Mouse (Mus musculus) heart, adult 2 months (tissue): ENCODE data around the gene Arhgef38. TPM values are rescaled to one million over a fixed set of nuclear protein-coding genes. Genes with fewer than 3 reads are reported as not detected.

Experiments
- DNase-seq, 2 experiments: peaks; one replicate each; pipeline ENCODE4 v3.0.0; 2021
- H3K27ac ChIP-seq: fragments of 200-600 bp; 2 replicates; pipeline ENCODE4 v1.8.1; 2022
- H3K27me3 ChIP-seq: fragments of 200-500 bp; 2 replicates; pipeline ENCODE4 v1.6.1; 2012; ENCODE audit warnings: mild to moderate bottlenecking, low read length, inconsistent platforms, mixed read lengths; ENCODE audit not compliant: control insufficient read depth, insufficient read depth
- H3K36me3 ChIP-seq: fragments of 200-500 bp; 2 replicates; pipeline ENCODE4 v1.6.1; 2012; ENCODE audit warnings: low read length, inconsistent platforms; ENCODE audit not compliant: control insufficient read depth, insufficient read depth
- H3K4me1 ChIP-seq: fragments of 200-500 bp; 2 replicates; pipeline ENCODE4 v1.6.1; 2011; ENCODE audit warnings: low read length; ENCODE audit not compliant: control insufficient read depth, insufficient read depth
- H3K4me3 ChIP-seq: fragments of 200-600 bp; 2 replicates; pipeline ENCODE4 v1.8.1; 2022
- H3K79me2 ChIP-seq: fragments of 200-500 bp; replicated peaks from 2 replicates; pipeline ENCODE4 v1.6.1; 2012; ENCODE audit warnings: mild to moderate bottlenecking, inconsistent platforms, low read length, moderate library complexity, mixed read lengths; ENCODE audit not compliant: control insufficient read depth, insufficient read depth
- H3K9ac ChIP-seq: fragments of 200-500 bp; 2 replicates; pipeline ENCODE4 v1.6.1; 2012; ENCODE audit warnings: low read depth, mild to moderate bottlenecking, control low read depth, inconsistent platforms, low read length, mixed read lengths
- CTCF ChIP-seq: fragments of 200-600 bp; IDR thresholded peaks from 2 replicates; pipeline ENCODE4 v1.8.1; 2022; ENCODE audit warnings: antibody characterized with exemption, mild to moderate bottlenecking, moderate library complexity
- EP300 ChIP-seq: fragments of 200-500 bp; IDR thresholded peaks from 2 replicates; pipeline ENCODE4 v1.6.1; 2011; ENCODE audit warnings: low read depth, low read length, control low read depth; ENCODE audit not compliant: insufficient read depth
- POLR2A ChIP-seq: fragments of 200-500 bp; IDR thresholded peaks from 2 replicates; pipeline ENCODE4 v1.6.1; 2011; ENCODE audit warnings: mild to moderate bottlenecking, low read depth, low read length, control low read depth; ENCODE audit not compliant: insufficient read depth
- WGBS: fragments of 180-500 bp; shearing (Covaris S2); methylation state at CpG from one replicate; pipeline ENCODE4 v1.1.7; 2018; 5-methylcytosine and 5-hydroxymethylcytosine counted together
- intact Hi-C: fragments of 180-260 bp; cut with DNase I; formaldehyde crosslinking; loops from one replicate; pipeline ENCODE4 v1.15.1; 2025
- polyA plus RNA-seq: library from polyadenylated mRNA; depleted of rRNA; stranded (reverse); fragments of >200 nt; gene quantifications from 2 replicates; pipeline ENCODE4 v1.2.3, GENCODE M21; 2012
- total RNA-seq, 2 experiments: library from RNA; stranded (reverse); gene quantifications; 2 replicates each; pipeline ENCODE4 v1.2.3; 2021

Gene Arhgef38
- total and polyA plus RNA-seq, 3 experiments: 0.02 TPM; not detected in 2

DNA sequence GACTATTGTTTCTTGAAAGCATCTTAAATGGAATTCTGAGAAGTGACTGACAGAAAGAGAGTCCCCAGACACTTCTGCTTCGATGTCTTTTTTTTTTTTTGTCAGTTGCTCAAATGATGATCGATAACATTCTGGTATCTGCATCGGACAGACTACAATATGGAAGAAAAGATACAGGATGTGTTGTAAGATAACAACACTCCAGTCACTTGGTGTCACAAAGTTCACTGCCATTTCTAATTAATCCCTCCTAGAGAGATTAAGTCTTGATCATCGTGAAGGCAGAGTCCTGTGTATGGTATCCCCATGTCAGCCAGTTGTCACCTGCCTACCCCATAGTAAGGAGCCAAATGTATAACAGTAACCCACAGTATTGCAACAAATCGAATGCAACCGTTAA is 83.1 kb downstream of the Arhgef38 start:
- no peak overlapping the region for H3K9ac ChIP-seq
- intact Hi-C loops: no loop called here
- H3K79me2 ChIP-seq: no peaks in the 10 kb centered on the region
- no peak overlapping the region for H3K27ac ChIP-seq
- no peak for TF ChIP-seq CTCF
- no peak for TF ChIP-seq POLR2A
- TF ChIP-seq EP300: no peak
- no peak overlapping the region for H3K4me3 ChIP-seq
- 68% methylated on average over 6 of the region's 6 CpGs for WGBS
- no peaks in the 10 kb centered on the region for H3K27me3 ChIP-seq
- DNase-seq: no peak
- no peaks in the 10 kb centered on the region for H3K4me1 ChIP-seq
- H3K36me3 ChIP-seq: no peaks in the 10 kb centered on the region

DNA sequence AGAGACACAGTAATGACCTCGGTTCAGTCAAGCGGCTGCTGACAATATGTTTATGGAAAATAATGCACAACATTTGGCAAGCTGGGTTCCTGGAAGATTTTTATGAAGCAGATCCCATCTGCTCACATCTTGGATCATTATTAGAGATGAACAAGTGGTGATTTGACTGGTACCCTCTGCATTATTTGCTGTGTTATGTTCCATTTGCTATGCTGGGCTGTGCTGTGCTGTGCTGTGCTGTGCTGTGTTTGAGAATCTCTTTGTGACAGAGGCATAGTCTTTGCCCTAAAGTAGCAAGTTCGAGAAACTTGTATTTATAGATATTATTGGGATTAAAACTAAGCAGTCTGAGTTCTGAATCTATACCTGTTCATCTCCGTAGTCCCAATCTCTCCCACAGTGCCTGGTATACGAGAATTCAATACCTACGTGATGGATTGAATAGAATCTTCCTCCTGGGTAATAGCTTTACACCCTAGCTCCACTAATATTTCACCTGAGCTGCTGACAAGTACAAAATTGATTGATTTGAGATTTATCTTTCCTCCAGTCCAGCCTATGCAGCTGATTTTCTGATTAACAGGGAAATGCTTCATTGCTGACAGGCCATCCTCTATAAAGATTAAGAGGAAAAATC is 90.1 kb downstream of the Arhgef38 start:
- Histone ChIP-seq H3K79me2 (no peaks in the 10 kb centered on the region), H3K4me1 (no peaks in the 10 kb centered on the region), H3K9ac (no peak overlapping the region), H3K27me3 (no peaks in the 10 kb centered on the region), H3K4me3 (no peak overlapping the region), H3K36me3 (no peaks in the 10 kb centered on the region), H3K27ac (no peak overlapping the region)
- intact Hi-C loops: no loop called here
- no peak for TF ChIP-seq CTCF
- no peak for TF ChIP-seq EP300
- no peak for TF ChIP-seq POLR2A
- DNase-seq: no peak
- 81% methylated on average over 6 of the region's 6 CpGs for WGBS

GRCm38 (mm10) chr3:133141877-133142276 is 92.9 kb downstream of the Arhgef38 start:
- no peak overlapping the region for H3K27ac ChIP-seq
- no peak overlapping the region for H3K9ac ChIP-seq
- intact Hi-C loops: no loop called here
- H3K27me3 ChIP-seq: no peaks in the 10 kb centered on the region
- no peaks in the 10 kb centered on the region for H3K36me3 ChIP-seq
- H3K4me1 ChIP-seq: no peaks in the 10 kb centered on the region
- no peaks in the 10 kb centered on the region for H3K79me2 ChIP-seq
- WGBS: 76% methylated on average over 6 of the region's 6 CpGs
- TF ChIP-seq POLR2A: no peak
- no peak for TF ChIP-seq CTCF
- no peak for TF ChIP-seq EP300
- no peak overlapping the region for H3K4me3 ChIP-seq
- DNase-seq: no peak

GRCm38 (mm10) chr3:133132611-133133010 is 102.1 kb downstream of the Arhgef38 start:
- TF ChIP-seq CTCF (no peak), EP300 (no peak), POLR2A (no peak)
- H3K79me2 ChIP-seq: no peaks in the 10 kb centered on the region
- WGBS: 68% methylated on average over 8 of the region's 8 CpGs
- no peak overlapping the region for H3K9ac ChIP-seq
- no peaks in the 10 kb centered on the region for H3K4me1 ChIP-seq
- DNase-seq: no peak
- H3K4me3 ChIP-seq: no peak overlapping the region
- no peaks in the 10 kb centered on the region for H3K36me3 ChIP-seq
- H3K27me3 ChIP-seq: no peaks in the 10 kb centered on the region
- intact Hi-C loops: no loop called here
- H3K27ac ChIP-seq: no peak overlapping the region

GRCm38 (mm10) chr3:133131372-133131771 is 103.4 kb downstream of the Arhgef38 start:
- H3K4me1 ChIP-seq: no peaks in the 10 kb centered on the region
- H3K27ac ChIP-seq: no peak overlapping the region
- H3K79me2 ChIP-seq: no peaks in the 10 kb centered on the region
- no peak for DNase-seq
- H3K4me3 ChIP-seq: no peak overlapping the region
- no peak overlapping the region for H3K9ac ChIP-seq
- intact Hi-C loops: no loop called here
- no peaks in the 10 kb centered on the region for H3K36me3 ChIP-seq
- no peaks in the 10 kb centered on the region for H3K27me3 ChIP-seq
- no peak for TF ChIP-seq CTCF
- TF ChIP-seq EP300: no peak
- TF ChIP-seq POLR2A: no peak
- WGBS: 94% methylated on average over 5 of the region's 5 CpGs

GRCm38 (mm10) chr3:133113281-133113680 is 121.5 kb downstream of the Arhgef38 start:
- no peak for TF ChIP-seq EP300
- TF ChIP-seq POLR2A: no peak
- no peak for TF ChIP-seq CTCF
- Histone ChIP-seq H3K27me3 (no peaks in the 10 kb centered on the region), H3K36me3 (no peaks in the 10 kb centered on the region), H3K79me2 (no peaks in the 10 kb centered on the region), H3K9ac (no peak overlapping the region), H3K4me1 (no peaks in the 10 kb centered on the region), H3K27ac (no peak overlapping the region), H3K4me3 (no peak overlapping the region)
- WGBS: 42% methylated on average over 1 of the region's 1 CpGs
- intact Hi-C loops: no loop called here
- DNase-seq: no peak
